Mouse (Mus musculus): ENCODE measurements at regions not wholly inside any gene's neighbourhood (a gene's known extent, or its start where the extent isn't known, plus 50 kb on each side); places are given as distances from the start of the nearest gene placed in this dataset.

DNA sequence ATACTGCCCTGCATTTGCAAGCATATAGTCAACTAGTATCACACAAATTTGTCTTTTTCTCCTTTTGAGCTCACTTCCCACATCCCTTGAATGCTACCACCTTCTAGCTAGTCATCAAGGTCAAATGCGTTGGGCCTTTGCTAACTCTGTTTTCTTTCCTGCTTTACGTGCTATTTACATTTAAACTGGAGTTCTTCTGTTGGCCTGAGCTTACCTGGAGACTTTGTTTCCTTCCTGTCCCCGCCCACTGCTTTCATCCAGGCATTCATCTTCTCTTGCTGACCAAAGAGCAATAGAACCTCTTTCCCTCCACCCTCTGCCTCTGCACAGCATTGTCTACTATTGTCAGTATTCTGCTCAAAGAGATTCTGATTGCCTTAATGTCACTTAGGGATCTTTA, 237.0 kb downstream of the Papss1 start:
- no peak for DNase-seq

DNA sequence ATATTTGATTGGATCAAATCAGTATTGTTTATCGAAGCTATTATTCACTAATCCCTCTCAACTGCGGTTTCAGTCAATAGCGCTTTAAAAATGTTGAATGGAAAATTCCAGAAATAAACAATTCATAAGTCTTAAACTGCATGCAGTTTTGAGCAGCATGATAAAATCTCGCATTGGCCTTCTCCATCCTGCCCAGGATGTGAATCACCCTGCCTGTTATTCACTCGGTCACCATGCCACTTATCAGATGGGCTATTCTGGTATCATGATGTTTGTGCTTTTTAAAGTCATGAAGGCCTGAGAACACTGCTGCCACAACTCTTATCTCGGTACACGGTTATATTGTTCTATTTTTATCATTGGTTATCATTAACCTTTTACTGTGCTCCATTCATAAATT, 238.3 kb downstream of the Papss1 start:
- DNase-seq = peak; percentile 42

DNA sequence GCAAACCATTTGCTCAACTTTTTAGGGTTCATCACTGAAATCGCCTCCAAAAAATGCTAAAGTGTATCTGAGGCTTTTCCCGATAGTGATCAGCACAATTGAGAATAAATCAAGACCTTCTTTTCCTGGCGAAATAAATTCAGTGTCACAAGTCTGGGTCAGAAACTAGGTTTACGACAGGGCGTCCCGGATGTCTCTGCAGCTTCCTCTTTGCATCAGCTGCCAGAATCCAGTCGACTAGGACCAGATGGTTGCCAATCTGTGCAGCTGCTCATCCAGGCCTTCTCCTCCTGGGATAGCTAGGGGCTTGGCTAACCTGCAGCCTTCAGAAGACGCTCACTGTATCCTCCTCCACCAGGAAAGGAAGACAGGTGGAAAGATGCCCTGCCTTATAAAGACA, 243.6 kb downstream of the Papss1 start:
- DNase-seq = peak; percentile 34

DNA sequence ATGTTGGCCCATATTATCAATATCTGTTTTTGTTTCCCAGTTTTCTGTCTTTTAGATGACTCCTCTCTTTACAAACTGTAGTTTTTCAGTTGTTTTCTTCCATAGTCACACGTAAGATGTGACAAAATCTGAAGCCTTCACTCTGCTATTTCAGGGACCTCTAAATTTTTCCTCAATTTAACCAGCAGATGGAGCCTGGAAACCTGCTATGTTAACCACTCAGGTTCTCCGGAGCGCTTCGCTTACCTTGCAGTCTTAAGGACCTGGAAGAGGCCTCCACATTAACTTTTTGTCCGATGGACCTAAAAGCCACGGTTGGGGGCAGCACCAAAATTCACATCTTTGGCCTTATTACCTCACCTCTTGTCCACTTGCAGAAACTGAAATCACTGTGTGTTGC, 248.4 kb downstream of the Papss1 start:
- DNase-seq = peak; percentile 7

DNA sequence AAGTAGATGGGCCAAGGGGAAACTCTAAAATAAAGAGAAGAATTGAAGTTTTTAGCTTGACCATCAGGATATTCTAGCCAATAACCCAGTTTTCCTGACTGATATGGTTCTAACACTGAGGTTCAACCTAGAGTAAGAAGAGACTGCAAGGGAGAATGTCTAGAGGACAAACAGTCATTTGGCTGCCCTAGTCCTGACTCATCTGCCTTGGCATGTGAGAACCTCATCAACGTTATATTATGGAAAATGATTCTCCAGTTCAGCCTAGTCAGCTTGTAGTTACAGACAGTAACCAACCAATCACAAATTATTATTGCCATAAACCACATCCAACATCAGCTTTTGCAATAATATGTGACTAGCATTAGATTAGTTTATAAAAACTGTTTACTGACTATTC, 254.2 kb downstream of the Papss1 start:
- DNase-seq = no peak

DNA sequence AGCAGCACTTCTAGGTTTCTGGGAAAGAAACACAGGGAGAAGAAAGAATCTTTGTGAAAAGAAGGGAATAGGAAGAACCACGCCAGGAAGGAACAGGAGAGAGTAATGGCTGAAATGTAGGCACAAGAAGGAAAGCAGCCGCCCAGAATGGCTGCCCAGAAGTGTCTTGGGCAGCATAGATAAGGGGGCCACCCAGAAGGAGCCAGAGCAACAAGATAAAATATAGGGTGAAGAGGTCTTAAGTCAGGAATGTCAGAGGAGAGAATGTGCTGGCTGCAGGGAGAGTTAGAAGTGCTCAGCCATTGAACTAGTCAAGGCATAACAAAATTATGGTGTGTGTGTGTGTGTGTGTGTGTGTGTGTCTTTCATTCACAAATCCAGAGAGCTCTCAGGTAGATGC, 227.7 kb upstream of the Dkk2 start:
- DNase-seq = no peak

DNA sequence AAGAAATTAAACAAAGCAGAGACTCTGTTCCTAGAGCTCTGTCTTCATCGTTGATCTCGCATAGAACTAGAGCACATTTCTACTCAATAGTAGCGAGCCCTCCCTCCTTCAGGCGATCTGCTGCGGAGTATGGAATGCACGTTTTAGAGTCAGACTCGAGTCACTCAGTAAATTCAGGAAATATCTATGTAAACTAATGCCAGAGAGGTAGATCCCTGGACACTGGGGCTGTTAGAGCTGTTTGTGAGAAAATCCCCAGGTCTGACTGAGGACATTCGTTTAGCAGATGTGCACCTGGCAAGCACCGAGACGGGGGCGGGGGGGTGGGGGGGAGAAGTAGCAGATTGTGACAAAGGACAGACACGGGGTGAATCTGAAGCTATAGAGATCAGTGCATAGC, 226.0 kb upstream of the Dkk2 start:
- DNase-seq = no peak

DNA sequence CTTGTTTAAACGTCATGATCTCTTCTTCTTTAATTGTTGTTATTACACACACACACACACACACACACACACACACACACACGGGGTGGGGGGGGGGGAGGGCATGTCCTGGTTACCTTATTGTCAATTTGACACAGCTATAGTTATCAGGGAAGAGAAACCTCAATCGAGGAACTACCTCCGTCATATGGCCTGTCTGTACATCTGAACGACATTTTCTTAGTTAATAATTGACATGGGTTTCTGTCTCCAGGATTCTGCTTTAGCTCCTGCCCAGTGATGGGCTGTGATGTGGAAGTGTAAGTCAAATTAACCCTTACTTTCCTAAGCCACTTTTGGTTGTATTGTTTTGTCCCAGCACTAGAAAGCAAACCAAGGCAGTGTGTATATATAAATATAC, 220.0 kb upstream of the Dkk2 start:
- no peak for DNase-seq

DNA sequence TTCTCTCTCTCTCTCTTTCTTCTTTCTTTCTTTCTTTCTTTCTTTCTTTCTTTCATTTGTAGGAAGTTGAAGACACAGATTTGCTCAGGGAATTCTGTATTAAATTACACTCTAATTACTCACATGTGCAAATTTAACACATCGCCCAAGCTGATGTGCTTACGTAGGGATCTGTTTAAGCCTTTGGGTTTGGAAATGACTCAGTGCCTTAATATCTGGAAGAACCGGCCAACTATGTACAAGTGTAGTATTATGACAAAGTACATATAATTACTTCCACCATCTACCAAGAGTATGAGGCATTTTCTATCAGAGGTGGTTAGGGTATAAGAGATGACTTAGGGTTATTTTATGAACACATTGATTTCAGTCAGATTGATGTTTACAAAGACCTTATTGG, 217.8 kb upstream of the Dkk2 start:
- no peak for DNase-seq

DNA sequence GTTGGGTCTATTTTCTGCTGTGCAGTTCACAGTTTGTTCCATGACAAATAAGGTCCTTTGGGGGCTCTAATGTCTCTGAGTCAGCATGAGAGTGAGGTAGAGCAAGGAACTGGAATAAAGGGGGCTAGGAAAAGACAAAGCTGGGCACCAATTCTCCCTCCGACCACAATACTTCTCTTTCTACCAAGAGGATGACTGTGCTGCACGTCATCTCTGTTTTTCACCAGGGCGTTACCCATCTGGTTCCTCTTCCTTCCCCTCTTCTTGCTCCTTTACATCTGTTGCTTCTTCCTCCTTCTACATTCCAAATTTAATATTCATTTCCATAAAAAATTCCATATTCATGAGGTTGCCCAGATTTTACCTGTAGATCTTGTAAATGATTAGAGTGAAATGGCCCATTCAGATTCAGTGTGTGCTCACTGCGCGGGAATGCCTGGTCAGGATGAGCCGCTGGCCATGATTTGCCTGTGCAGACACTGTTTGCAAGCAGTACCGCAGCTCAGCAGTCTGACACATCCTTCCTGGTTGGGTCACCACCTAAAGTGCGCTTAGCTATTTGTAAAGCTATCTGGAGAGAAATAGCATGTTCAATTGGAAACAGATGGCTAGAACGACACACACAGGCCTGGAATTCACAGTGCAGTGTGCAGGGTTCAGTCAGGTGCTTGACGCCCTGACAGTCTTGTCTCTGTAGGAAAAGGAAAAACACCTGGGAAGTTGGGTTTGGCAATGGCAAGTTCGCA, 216.7 kb upstream of the Dkk2 start:
- DNase-seq = no peak

DNA sequence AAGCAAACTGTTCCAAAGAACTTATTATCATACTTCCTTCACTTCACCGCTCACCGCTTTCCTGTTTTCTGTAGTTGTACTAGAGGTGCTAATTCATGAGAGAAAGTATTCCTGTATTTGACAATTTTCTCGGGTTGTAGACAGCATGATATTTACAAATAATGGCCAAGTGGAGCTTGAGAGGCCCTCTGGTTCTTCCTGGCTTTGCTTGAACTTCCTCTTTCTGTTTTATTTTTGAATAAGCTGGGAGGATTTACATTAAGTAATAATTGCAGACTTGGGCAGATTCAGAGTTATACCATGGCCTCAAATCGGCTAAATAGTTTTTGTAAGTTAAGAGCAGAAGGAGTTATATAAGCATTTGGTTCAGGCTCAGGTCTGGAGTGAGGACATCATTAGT, 215.8 kb upstream of the Dkk2 start:
- no peak for DNase-seq

DNA sequence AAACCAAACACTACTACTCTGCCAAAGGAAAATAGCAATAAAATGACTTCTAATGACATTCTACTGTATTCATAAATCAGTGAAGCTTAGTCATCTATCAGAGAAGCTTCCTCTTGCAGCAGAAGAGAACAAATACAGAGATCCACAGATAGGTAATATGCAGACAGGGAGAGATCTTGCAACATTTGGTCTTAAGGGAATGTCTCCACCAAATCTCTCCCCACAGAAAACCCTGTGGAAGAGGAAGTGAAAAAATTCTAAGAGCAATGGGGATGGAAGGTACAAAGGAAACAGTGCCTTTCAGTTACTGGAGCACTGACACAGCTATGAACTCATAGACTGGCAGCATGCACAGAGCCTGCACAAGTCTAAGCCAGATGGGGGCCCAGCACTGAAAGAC, 202.4 kb upstream of the Dkk2 start:
- DNase-seq = no peak

DNA sequence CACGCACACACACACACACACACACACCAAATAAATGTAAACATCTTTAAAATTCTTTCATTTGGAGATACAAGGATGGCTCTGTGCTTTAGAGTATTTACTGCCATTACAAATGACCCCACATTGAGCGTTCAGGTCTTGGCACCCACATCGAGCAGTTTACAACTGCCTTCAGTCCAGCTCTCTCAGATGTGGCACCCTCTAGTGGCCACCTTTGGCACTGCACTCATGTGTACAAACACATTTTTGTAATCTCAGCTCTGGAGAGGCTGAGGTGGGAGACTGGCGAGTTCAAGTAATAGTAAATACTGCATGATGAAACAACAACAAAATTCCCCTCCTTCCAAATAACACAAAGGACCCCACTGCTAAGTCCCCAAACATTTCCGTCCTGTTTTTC, 198.6 kb upstream of the Dkk2 start:
- DNase-seq = peak; percentile 14

DNA sequence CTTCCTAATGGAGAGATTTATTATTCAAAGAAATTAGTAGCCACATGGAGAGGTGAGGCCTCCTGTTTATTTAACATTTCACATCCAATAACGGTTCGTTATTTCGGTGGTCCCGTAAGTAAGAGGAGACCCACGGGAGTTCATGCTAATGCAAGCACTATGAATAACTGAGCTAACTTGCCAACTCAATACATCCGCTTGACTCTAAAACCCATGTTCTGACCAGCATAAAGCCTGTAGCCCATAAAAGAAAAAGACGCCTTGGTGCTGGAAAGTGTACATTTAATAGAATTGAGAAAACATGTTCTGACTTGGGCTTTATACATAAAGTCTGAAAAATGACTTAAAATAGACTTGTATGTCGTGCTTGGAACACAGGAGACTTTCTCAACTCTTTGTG, 198.1 kb upstream of the Dkk2 start:
- DNase-seq = no peak

DNA sequence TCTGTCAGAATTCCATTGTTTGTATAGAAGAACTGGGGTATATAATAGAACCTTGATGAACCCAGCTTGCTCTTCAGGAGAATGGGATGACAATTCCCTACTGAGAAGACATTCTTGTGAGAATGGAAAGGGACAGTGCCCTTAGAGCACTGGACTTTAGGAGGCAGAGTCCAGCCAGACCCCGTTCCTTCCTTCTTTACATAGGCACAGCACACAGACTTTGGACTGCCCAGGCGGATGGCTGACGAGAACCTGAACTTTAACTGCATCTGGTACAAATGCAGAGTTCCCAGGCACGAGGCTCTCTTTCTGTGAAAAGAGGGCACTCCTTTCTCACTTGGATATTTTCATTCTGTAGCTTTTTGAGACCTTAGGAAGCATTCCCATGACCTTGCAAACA, 197.4 kb upstream of the Dkk2 start:
- DNase-seq = no peak

DNA sequence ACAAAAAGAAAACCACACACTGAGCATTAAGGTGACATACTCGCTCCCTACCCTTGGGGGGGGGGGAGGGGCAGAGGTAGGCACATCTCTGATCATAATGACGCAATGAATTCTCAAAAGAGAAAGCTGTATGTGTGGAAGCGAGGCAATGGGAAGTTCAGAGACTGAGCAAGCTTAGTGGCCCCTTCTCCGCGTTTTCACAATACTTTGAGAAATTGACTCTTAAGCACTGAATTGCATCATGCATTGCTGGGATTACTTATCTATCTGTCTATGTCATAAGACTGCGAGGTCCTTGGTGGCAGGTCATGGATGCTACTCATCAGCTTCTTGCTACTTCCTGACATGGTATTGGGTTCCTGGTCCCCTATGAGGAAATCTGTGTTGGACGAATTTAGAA, 193.2 kb upstream of the Dkk2 start:
- DNase-seq = no peak

DNA sequence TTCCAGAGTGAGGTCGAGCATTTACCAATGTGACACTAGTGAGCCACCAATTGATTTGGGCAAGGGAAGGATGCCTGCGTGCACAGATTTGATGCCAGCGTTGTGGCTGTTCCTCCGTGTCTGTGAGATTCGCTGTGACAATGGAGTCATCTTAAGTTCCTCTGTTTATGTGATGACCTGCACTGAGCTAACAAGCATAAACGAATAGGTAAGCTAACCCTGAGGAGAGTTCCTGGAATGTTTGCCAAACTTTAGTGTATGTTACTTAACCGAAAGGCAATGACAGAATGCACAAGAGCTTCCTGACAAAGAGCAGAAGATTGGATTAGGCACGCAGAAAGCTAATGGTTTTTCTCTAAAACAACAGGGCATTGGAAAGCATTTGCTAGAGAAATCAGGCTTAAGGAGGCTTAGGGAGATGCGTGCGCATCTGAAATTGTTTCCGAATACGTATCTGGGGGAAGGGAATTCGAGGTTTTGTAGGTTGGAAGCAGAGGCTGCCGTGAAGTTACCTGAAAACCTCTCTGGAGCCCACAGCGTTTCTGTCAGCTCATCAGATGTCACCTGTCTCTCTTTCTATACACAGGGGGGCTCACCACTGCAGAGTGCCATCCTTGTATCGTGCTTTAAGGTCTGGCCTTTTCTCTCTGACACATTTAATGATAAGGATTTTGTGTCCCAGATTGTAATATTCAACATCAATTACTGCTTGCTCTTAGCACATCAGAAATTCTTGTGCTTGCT, 191.9 kb upstream of the Dkk2 start:
- no peak for DNase-seq

DNA sequence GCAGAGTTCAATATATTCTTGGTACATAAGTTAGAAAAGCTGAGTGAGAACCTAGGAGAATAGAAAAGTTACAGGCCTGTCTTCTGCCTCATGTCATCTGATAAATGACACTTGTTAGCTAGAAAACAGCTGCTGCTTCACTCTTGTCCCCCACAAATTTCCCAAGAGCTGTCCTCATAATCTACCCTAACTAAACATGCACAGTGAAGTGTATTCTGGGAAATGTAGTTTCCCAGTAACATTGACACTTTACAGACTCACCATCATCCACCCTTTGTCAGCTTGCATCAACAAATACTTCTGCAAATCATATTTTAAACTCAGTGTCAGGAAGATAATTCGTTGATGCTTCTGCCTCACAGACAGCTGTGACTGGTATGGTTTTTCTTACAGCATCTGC, 190.0 kb upstream of the Dkk2 start:
- no peak for DNase-seq

DNA sequence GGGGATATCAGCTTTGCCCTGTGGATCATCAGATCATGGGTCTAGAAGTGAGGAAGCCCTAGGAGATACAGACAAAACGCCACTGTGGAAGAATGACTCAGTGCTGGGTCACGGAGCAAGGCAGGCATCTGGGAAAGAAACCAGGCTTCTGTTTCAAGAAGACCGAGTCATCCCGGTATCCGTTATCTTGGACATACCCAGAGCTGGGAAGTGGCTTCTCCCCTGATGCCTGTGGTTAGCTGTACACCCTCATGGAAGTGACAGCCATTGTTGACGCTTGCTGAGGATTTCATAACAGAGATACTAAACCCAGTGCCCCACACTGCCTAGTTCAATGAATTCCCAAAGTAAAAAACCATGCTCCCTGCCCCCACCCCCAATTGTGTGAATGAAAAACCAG, 171.6 kb upstream of the Dkk2 start:
- no peak for DNase-seq

DNA sequence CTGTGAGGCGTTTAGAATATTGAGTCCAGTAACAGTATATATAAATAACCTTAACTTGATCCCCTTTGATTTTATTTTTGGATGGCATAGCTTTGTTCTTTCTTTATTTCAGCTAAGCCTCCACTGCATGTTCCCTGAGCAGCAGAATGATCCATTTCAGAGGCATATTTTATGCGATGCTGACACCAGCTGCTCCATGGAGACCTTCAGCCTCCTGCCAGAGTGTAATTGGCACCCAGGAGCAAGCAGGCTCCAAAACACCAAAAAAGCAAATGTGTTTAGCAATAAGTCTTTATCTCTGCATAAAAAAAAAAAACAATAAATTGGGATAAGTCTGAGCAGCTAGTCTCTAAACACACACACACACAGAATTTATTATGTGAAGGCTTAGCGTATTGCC, 170.7 kb upstream of the Dkk2 start:
- no peak for DNase-seq

DNA sequence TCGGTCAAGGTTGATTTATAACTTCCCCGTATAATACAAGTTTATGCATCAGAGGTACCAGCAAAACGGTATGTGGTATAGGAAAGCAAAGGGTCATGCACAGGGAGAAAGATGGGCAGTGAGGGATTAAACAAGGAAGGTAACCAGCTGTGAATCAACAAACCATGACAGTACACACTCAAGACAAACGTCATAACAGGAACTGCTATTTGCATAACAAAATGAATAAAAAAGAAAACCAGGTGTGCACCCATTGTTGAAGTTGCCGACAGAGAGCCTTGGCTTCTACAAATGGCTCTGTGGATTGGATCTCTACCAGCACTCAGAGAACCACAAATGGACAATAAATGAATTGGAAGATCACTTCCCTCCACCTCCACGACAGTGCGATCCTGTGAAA, 170.1 kb upstream of the Dkk2 start:
- DNase-seq = no peak

DNA sequence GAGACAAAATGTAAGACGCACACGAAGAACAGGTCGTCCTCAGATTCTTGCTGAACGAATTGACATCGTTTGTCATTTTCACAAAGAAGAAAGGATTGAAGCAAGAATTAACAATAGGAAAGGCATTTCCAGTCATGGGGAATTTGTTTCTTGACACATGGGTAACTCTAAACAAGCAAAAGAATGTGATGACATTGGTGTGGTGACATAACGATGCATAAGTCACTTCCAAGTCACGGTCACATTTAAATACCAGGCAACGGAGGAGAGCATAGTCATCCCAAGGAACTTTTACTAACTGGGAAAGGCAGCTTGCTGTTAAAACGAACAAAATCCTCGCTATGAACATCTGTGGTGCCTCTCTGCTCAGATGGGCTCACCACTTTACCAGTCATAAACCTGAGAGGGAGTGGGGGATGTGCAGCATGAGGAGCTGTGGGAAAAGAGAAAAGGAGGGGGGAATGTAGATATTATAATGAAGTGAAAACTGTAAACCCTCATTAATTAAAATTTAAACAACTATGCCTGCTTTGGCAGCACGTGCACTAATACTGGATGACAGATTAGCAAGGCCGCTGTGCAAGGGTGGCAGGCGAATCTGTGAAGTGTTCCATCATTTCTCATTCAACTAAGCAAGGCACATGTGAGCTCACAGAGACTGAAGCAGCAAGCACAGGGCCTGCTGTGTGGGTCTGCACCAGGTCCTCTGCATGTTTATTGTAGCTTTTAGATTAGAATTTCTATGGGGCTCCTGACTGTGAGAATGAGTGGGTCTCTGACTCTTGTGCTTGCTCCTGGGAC, 167.2 kb upstream of the Dkk2 start:
- DNase-seq = no peak

DNA sequence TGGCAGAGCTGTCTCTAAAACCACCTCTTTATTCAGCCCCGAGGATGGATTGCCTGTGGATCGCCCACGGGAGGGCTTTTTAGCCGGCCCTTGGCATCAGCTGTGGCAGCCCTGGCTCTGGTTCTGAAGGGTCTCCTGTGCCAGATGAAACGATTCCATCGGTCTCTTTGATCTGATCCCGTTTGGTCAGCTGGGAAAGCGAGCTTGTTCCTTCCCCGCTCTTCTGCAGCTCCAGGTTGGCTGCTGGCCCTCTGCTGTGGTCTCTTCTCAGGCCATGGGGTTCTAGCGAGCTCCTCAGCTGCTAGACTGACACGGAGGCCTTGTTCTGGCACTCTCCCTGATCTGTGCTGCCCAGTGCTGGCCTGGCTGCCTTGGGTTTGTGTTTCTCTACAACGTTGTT, 165.6 kb upstream of the Dkk2 start:
- DNase-seq = peak; percentile 29

DNA sequence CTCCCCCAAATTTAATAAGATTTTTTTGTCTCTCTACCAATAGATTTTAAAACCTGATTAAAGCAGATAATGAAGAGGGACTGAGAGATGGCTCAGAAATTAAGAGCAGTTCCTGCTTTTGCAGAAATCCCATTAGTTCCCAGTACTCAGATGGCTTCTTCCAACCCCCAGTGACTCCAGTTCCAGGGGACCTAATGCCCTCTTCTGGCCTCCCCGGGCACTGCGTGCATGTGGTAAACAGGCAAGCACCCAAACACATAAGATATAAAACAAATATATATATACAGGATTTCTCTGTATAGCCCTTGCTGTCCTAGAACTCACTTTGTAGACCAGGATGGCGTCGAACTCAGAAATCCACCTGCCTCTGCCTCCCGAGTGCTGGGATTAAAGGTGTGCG, 163.9 kb upstream of the Dkk2 start:
- peak; percentile 24 for DNase-seq
